Mouse (Mus musculus): ENCODE measurements around the gene Ttc14. TPM values are rescaled to one million over a fixed set of nuclear protein-coding genes. Genes with fewer than 3 reads are reported as not detected.

Ttc14 gene
- total RNA-seq (2014; rRNA removed) (51.8 and 60.8 TPM in 2 replicates), polyA plus RNA-seq (2015; fragmentation: Nextera tagmentation; extraction: Ambion mirVana) (54.2 and 62.5 TPM in 2 replicates)

- ATAC-seq (ENCODE audit: low FRiP score) = peak; percentile 100
- peak within 1 kb of the TSS; percentile 99 for H3K4me3 ChIP-seq (ENCODE audit: low read depth, low read length)
- peak; percentile 98 for DNase-seq (ENCODE audit: low spot score)
- H3K27me3 ChIP-seq (ENCODE audit: insufficient read depth, low read length) = no peaks in the 10 kb centered on the region
- H3K4me2 ChIP-seq (ENCODE audit: low read depth, low read length, poor library complexity, severe bottlenecking) = peak within 1 kb of the TSS; percentile 80
- no peaks in the 10 kb centered on the region for H3K4me1 ChIP-seq (ENCODE audit: insufficient read depth, low read length)
- H3K9me3 ChIP-seq (ENCODE audit: low read length) = no peaks in the 10 kb centered on the region
- H3K27ac ChIP-seq (ENCODE audit: low read depth, low read length) = peak within 1 kb of the TSS; percentile 98
- peak within 1 kb of the TSS; percentile 93 for H3K9ac ChIP-seq (replicated peaks; ENCODE audit: low read length, poor library complexity, severe bottlenecking)
- TF ChIP-seq CTCF (IDR thresholded peaks at IDR 0.05) = peak; percentile 58
- WGBS = under 1% methylated on average over 88 of the region's 90 CpGs
- H3K36me3 ChIP-seq (ENCODE audit: insufficient read depth, low read length) = no peaks in the 10 kb centered on the region
These were observed at the start of gene Ttc14 for GRCm38 (mm10) chr3:33799617-33800512. Gene Ttc14 (plus strand): TSS chr3:33799832.

GRCm38 (mm10) chr3:33790975-33791374 is 8.7 kb upstream of the Ttc14 start:
- peak; percentile 78 for DNase-seq (ENCODE audit: low spot score)
- TF ChIP-seq CTCF (IDR thresholded peaks at IDR 0.05) = peak; percentile 79
- Histone ChIP-seq H3K27me3 (ENCODE audit: insufficient read depth, low read length) (no peaks in the 10 kb centered on the region), H3K4me2 (ENCODE audit: low read depth, low read length, poor library complexity, severe bottlenecking) (no peak overlapping the region), H3K9ac (replicated peaks; ENCODE audit: low read length, poor library complexity, severe bottlenecking) (no peak overlapping the region), H3K36me3 (ENCODE audit: insufficient read depth, low read length) (no peaks in the 10 kb centered on the region), H3K27ac (ENCODE audit: low read depth, low read length) (no peak overlapping the region), H3K4me1 (ENCODE audit: insufficient read depth, low read length) (no peaks in the 10 kb centered on the region), H3K9me3 (ENCODE audit: low read length) (no peaks in the 10 kb centered on the region), H3K4me3 (ENCODE audit: low read depth, low read length) (no peak overlapping the region)
- ATAC-seq (ENCODE audit: low FRiP score) = peak; percentile 47; the same call in 1 of the 2 replicates

- DNase-seq (ENCODE audit: low spot score) (peak; percentile 13), ATAC-seq (ENCODE audit: low FRiP score) (peak; percentile 17)
- TF ChIP-seq CTCF (IDR thresholded peaks at IDR 0.05) = no peak
- WGBS = 0% methylated on average over 16 of the region's 16 CpGs
- Histone ChIP-seq H3K9ac (replicated peaks; ENCODE audit: low read length, poor library complexity, severe bottlenecking) (peak overlapping the region; percentile 93), H3K27ac (ENCODE audit: low read depth, low read length) (peak overlapping the region; percentile 98), H3K36me3 (ENCODE audit: insufficient read depth, low read length) (peaks cover 4% of the 10 kb centered on the region; the same call in 1 of the 2 replicates), H3K4me2 (ENCODE audit: low read depth, low read length, poor library complexity, severe bottlenecking) (peak overlapping the region; percentile 80), H3K9me3 (ENCODE audit: low read length) (no peaks in the 10 kb centered on the region), H3K27me3 (ENCODE audit: insufficient read depth, low read length) (no peaks in the 10 kb centered on the region), H3K4me3 (ENCODE audit: low read depth, low read length) (peak overlapping the region; percentile 99), H3K4me1 (ENCODE audit: insufficient read depth, low read length) (no peaks in the 10 kb centered on the region)
These were observed 835 bp downstream of the Ttc14 start for GRCm38 (mm10) chr3:33800513-33800820.

GRCm38 (mm10) chr3:33807151-33807550 is 7.5 kb downstream of the Ttc14 start:
- no peak overlapping the region for H3K27ac ChIP-seq (ENCODE audit: low read depth, low read length)
- DNase-seq (ENCODE audit: low spot score) (no peak), ATAC-seq (ENCODE audit: low FRiP score) (no peak)
- H3K9me3 ChIP-seq (ENCODE audit: low read length) = no peaks in the 10 kb centered on the region
- no peak overlapping the region for H3K9ac ChIP-seq (replicated peaks; ENCODE audit: low read length, poor library complexity, severe bottlenecking)
- no peak for TF ChIP-seq CTCF (IDR thresholded peaks at IDR 0.05)
- no peaks in the 10 kb centered on the region for H3K27me3 ChIP-seq (ENCODE audit: insufficient read depth, low read length)
- WGBS = 82% methylated on average over 1 of the region's 1 CpGs
- H3K4me1 ChIP-seq (ENCODE audit: insufficient read depth, low read length) = no peaks in the 10 kb centered on the region
- no peak overlapping the region for H3K4me2 ChIP-seq (ENCODE audit: low read depth, low read length, poor library complexity, severe bottlenecking)
- peaks cover 20% of the 10 kb centered on the region for H3K36me3 ChIP-seq (ENCODE audit: insufficient read depth, low read length)
- no peak overlapping the region for H3K4me3 ChIP-seq (ENCODE audit: low read depth, low read length)

- Histone ChIP-seq H3K4me3 (ENCODE audit: low read depth, low read length) (no peak overlapping the region), H3K4me1 (ENCODE audit: insufficient read depth, low read length) (no peaks in the 10 kb centered on the region), H3K27me3 (ENCODE audit: insufficient read depth, low read length) (no peaks in the 10 kb centered on the region), H3K36me3 (ENCODE audit: insufficient read depth, low read length) (no peaks in the 10 kb centered on the region), H3K9me3 (ENCODE audit: low read length) (no peaks in the 10 kb centered on the region), H3K27ac (ENCODE audit: low read depth, low read length) (no peak overlapping the region), H3K4me2 (ENCODE audit: low read depth, low read length, poor library complexity, severe bottlenecking) (no peak overlapping the region), H3K9ac (replicated peaks; ENCODE audit: low read length, poor library complexity, severe bottlenecking) (no peak overlapping the region)
- WGBS = 46% methylated on average over 9 of the region's 9 CpGs
- DNase-seq (ENCODE audit: low spot score) (peak; percentile 81), ATAC-seq (ENCODE audit: low FRiP score) (peak; percentile 86)
- TF ChIP-seq CTCF (IDR thresholded peaks at IDR 0.05) = peak; percentile 88
These were observed 24.7 kb downstream of the Ttc14 start for GRCm38 (mm10) chr3:33824135-33824946.
